Mouse (Mus musculus) stomach, embryonic 14.5 days (tissue): ENCODE measurements at regions not wholly inside any gene's neighbourhood (a gene's known extent, or its start where the extent isn't known, plus 50 kb on each side); places are given as distances from the start of the nearest gene placed in this dataset.

ENCODE experiments used
- ATAC-seq: fragments of 200-750 bp; cut with Nextera tagmentation; 2 replicates; pipeline ENCODE4 v1.8.0; 2017; ENCODE audit warnings: low read depth, moderate TSS enrichment; ENCODE audit not compliant: insufficient number of reproducible peaks, insufficient read depth, low FRiP score
- H3K27ac ChIP-seq: fragments of 300-500 bp; sonication (generic); 2 replicates; pipeline ENCODE4 v1.5.1; 2014; ENCODE audit warnings: mild to moderate bottlenecking, low read length, moderate library complexity, mixed read lengths
- H3K27me3 ChIP-seq: fragments of 300-500 bp; sonication (generic); 2 replicates; pipeline ENCODE4 v1.6.1; 2014; ENCODE audit warnings: low read length, control low read depth, mixed read lengths; ENCODE audit not compliant: control insufficient read depth, insufficient read depth
- H3K36me3 ChIP-seq: fragments of 300-500 bp; sonication (generic); 2 replicates; pipeline ENCODE4 v1.6.1; 2014; ENCODE audit warnings: mild to moderate bottlenecking, control low read depth, low read length, moderate library complexity, mixed read lengths; ENCODE audit not compliant: control insufficient read depth, insufficient read depth
- H3K4me1 ChIP-seq: fragments of 300-500 bp; sonication (generic); 2 replicates; pipeline ENCODE4 v1.6.1; 2014; ENCODE audit warnings: low read length, control low read depth, mixed read lengths; ENCODE audit not compliant: control insufficient read depth, insufficient read depth
- H3K4me2 ChIP-seq: fragments of 300-500 bp; sonication (generic); replicated peaks from 2 replicates; pipeline ENCODE4 v1.6.1; 2014; ENCODE audit warnings: low read depth, low read length, control low read depth
- H3K4me3 ChIP-seq: fragments of 300-500 bp; sonication (generic); 2 replicates; pipeline ENCODE4 v1.5.1; 2014; ENCODE audit warnings: low read depth, low read length, control low read depth
- H3K9ac ChIP-seq: fragments of 300-500 bp; sonication (generic); replicated peaks from 2 replicates; pipeline ENCODE4 v1.6.1; 2014; ENCODE audit warnings: low read depth, mild to moderate bottlenecking, control low read depth, low read length, moderate library complexity, mixed read lengths
- H3K9me3 ChIP-seq: fragments of 300-500 bp; sonication (generic); 2 replicates; pipeline ENCODE4 v1.6.1; 2016; ENCODE audit warnings: low read depth, low read length, control low read depth; ENCODE audit not compliant: control insufficient read depth
- WGBS: fragments of 180-500 bp; shearing (Covaris S2); extraction: QIAGEN DNeasy Blood & Tissue Kit; methylation state at CpG from one replicate; pipeline ENCODE4 v1.1.7; 2014; 5-methylcytosine and 5-hydroxymethylcytosine counted together

- no peak for ATAC-seq
- Histone ChIP-seq H3K4me1 (no peaks in the 10 kb centered on the region), H3K9ac (no peak overlapping the region), H3K4me3 (no peak overlapping the region), H3K36me3 (no peaks in the 10 kb centered on the region), H3K27me3 (no peaks in the 10 kb centered on the region), H3K27ac (no peak overlapping the region), H3K4me2 (no peak overlapping the region), H3K9me3 (no peaks in the 10 kb centered on the region)
- 92% methylated on average over 3 of the region's 3 CpGs for WGBS
These were observed 53.3 kb upstream of the Arhgap28 start for GRCm38 (mm10) chr17:68057264-68057663.

GRCm38 (mm10) chr17:68060455-68060854, 56.5 kb upstream of the Arhgap28 start:
- H3K9me3 ChIP-seq, result no peaks in the 10 kb centered on the region
- no peaks in the 10 kb centered on the region for H3K4me1 ChIP-seq
- H3K4me3 ChIP-seq, result no peak overlapping the region
- no peak overlapping the region for H3K9ac ChIP-seq
- ATAC-seq, result no peak
- no peak overlapping the region for H3K27ac ChIP-seq
- H3K4me2 ChIP-seq, result no peak overlapping the region
- H3K27me3 ChIP-seq, result no peaks in the 10 kb centered on the region
- WGBS, result 90% methylated on average over 3 of the region's 3 CpGs
- no peaks in the 10 kb centered on the region for H3K36me3 ChIP-seq

GRCm38 (mm10) chr17:68065751-68066150, 61.8 kb upstream of the Arhgap28 start:
- no peaks in the 10 kb centered on the region for H3K36me3 ChIP-seq
- H3K27me3 ChIP-seq, result no peaks in the 10 kb centered on the region
- 91% methylated on average over 9 of the region's 9 CpGs for WGBS
- no peak overlapping the region for H3K4me3 ChIP-seq
- no peak overlapping the region for H3K9ac ChIP-seq
- H3K9me3 ChIP-seq, result no peaks in the 10 kb centered on the region
- no peak for ATAC-seq
- H3K4me1 ChIP-seq, result peaks cover 4% of the 10 kb centered on the region
- H3K27ac ChIP-seq, result no peak overlapping the region
- no peak overlapping the region for H3K4me2 ChIP-seq

- no peaks in the 10 kb centered on the region for H3K36me3 ChIP-seq
- no peak overlapping the region for H3K27ac ChIP-seq
- no peak for ATAC-seq
These were observed 62.3 kb upstream of the Arhgap28 start for GRCm38 (mm10) chr17:68066204-68066603.

GRCm38 (mm10) chr17:68069008-68069407, 65.1 kb upstream of the Arhgap28 start:
- peak overlapping the region; percentile 10; the same call in 1 of the 2 replicates for H3K4me2 ChIP-seq

More at GRCm38 (mm10) chr17:68066204-68066603, 62.3 kb upstream of the Arhgap28 start:
- H3K27me3 ChIP-seq, result no peaks in the 10 kb centered on the region
- no peaks in the 10 kb centered on the region for H3K9me3 ChIP-seq
- no peak overlapping the region for H3K4me2 ChIP-seq
- no peak overlapping the region for H3K9ac ChIP-seq
- H3K4me1 ChIP-seq, result peaks cover 4% of the 10 kb centered on the region
- no peak overlapping the region for H3K4me3 ChIP-seq
- WGBS, result 97% methylated on average over 2 of the region's 2 CpGs

GRCm38 (mm10) chr17:68069484-68069883, 65.6 kb upstream of the Arhgap28 start:
- H3K4me1 ChIP-seq, result peaks cover 11% of the 10 kb centered on the region
- 32% methylated on average over 5 of the region's 5 CpGs for WGBS
- H3K9me3 ChIP-seq, result no peaks in the 10 kb centered on the region
- H3K4me3 ChIP-seq, result no peak overlapping the region
- peak; percentile 74 for ATAC-seq
- H3K36me3 ChIP-seq, result no peaks in the 10 kb centered on the region
- no peaks in the 10 kb centered on the region for H3K27me3 ChIP-seq
- peak overlapping the region; percentile 84; the same call in 1 of the 2 replicates for H3K27ac ChIP-seq
- no peak overlapping the region for H3K4me2 ChIP-seq
- H3K9ac ChIP-seq, result no peak overlapping the region

More at GRCm38 (mm10) chr17:68069008-68069407, 65.1 kb upstream of the Arhgap28 start:
- Histone ChIP-seq H3K4me3 (no peak overlapping the region), H3K4me1 (peaks cover 11% of the 10 kb centered on the region), H3K36me3 (no peaks in the 10 kb centered on the region), H3K27ac (peak overlapping the region; percentile 84), H3K9me3 (no peaks in the 10 kb centered on the region), H3K27me3 (no peaks in the 10 kb centered on the region), H3K9ac (no peak overlapping the region)
- ATAC-seq, result no peak
- 29% methylated on average over 7 of the region's 7 CpGs for WGBS

GRCm38 (mm10) chr17:68071472-68071871, 67.6 kb upstream of the Arhgap28 start:
- H3K4me3 ChIP-seq, result no peak overlapping the region
- H3K36me3 ChIP-seq, result no peaks in the 10 kb centered on the region
- H3K27me3 ChIP-seq, result no peaks in the 10 kb centered on the region
- H3K4me2 ChIP-seq, result no peak overlapping the region
- H3K9ac ChIP-seq, result no peak overlapping the region
- no peaks in the 10 kb centered on the region for H3K9me3 ChIP-seq
- H3K4me1 ChIP-seq, result peaks cover 15% of the 10 kb centered on the region
- peak overlapping the region; percentile 55; the same call in 1 of the 2 replicates for H3K27ac ChIP-seq
- ATAC-seq, result peak; percentile 71; the same call in 1 of the 2 replicates
- 10% methylated on average over 4 of the region's 4 CpGs for WGBS

GRCm38 (mm10) chr17:68075712-68076111, 71.8 kb upstream of the Arhgap28 start:
- no peak overlapping the region for H3K9ac ChIP-seq
- H3K4me1 ChIP-seq, result 0 out of 2 replicates have a peak, but pooled peaks cover 11% of the 10 kb centered on the region
- 0 out of 2 replicates have a peak overlapping the region, but pooled peaks have one; percentile 44 for H3K27ac ChIP-seq
- H3K27me3 ChIP-seq, result no peaks in the 10 kb centered on the region
- H3K36me3 ChIP-seq, result no peaks in the 10 kb centered on the region
- no peak for ATAC-seq
- 53% methylated on average over 2 of the region's 2 CpGs for WGBS
- no peaks in the 10 kb centered on the region for H3K9me3 ChIP-seq
- H3K4me2 ChIP-seq, result no peak overlapping the region
- no peak overlapping the region for H3K4me3 ChIP-seq

- Histone ChIP-seq H3K9me3 (no peaks in the 10 kb centered on the region), H3K27me3 (no peaks in the 10 kb centered on the region), H3K36me3 (no peaks in the 10 kb centered on the region), H3K4me2 (no peak overlapping the region), H3K9ac (no peak overlapping the region), H3K27ac (no peak overlapping the region), H3K4me1 (0 out of 2 replicates have a peak, but pooled peaks cover 4% of the 10 kb centered on the region), H3K4me3 (no peak overlapping the region)
- WGBS, result 84% methylated on average over 3 of the region's 3 CpGs
- no peak for ATAC-seq
These were observed 74.8 kb upstream of the Arhgap28 start for GRCm38 (mm10) chr17:68078709-68079108.
